Mouse (Mus musculus): ENCODE measurements around the gene Atp8b2. TPM values are rescaled to one million over a fixed set of nuclear protein-coding genes. Genes with fewer than 3 reads are reported as not detected.
A peak's percentile ranks its signal among the peaks of the same experiment; 100 is the strongest.

The Atp8b2 gene
- total RNA-seq (2012; rRNA removed) (35.8 and 51.8 TPM in 2 replicates), total RNA-seq (2014; rRNA removed) (33.2 and 34.2 TPM in 2 replicates), polyA plus RNA-seq (2012; ENCODE audit: insufficient read length, low read depth) (31.3 and 44.4 TPM in 2 replicates)

- Histone ChIP-seq H3K4me1 (ENCODE audit: control insufficient read depth in 1 of 2, insufficient read depth in 2 of 2) (peaks cover 21 to 59% of the 10 kb centered on the region in 2 experiments), H3K9ac (ENCODE audit: insufficient read depth, low read depth) (peak within 1 kb of the TSS; percentile 83), H3K79me2 (replicated peaks; ENCODE audit: control insufficient read depth, extremely low read depth, insufficient read depth, poor library complexity, severe bottlenecking) (peaks cover 28% of the 10 kb centered on the region), H3K4me3 (replicated peaks in 1 of 3; ENCODE audit: low read depth in 2 of 3, low read length in 2 of 3, poor library complexity in 1 of 3) (peak within 1 kb of the TSS; percentile 89 to 95 (median 94)), H3K27me3 (replicated peaks) (no peaks in the 10 kb centered on the region), H3K27ac (ENCODE audit: insufficient read depth, low read depth) (peak within 1 kb of the TSS; percentile 41), H3K9me3 (replicated peaks; ENCODE audit: low read length) (no peaks in the 10 kb centered on the region), H3K36me3 (replicated peaks in 1 of 2; ENCODE audit: control insufficient read depth in 1 of 2, insufficient read depth in 1 of 2, low read length in 1 of 2) (peaks cover under 1 to 30% of the 10 kb centered on the region in 2 experiments), H3K4me2 (ENCODE audit: insufficient read depth, low read depth, poor library complexity, severe bottlenecking) (peak within 1 kb of the TSS; percentile 98)
- TF ChIP-seq PAX5 (IDR thresholded peaks at IDR 0.05; ENCODE audit: low read length) = no peak
- peak; percentile 46 for TF ChIP-seq NRF1 (IDR thresholded peaks at IDR 0.05; ENCODE audit: low read depth, low read length)
- no peak for TF ChIP-seq MEF2A (IDR thresholded peaks at IDR 0.05; ENCODE audit: borderline replicate concordance, low read depth, low read length)
- peak; percentile 43; the same call in 1 of the 2 replicates for TF ChIP-seq MAZ (IDR thresholded peaks at IDR 0.05; ENCODE audit: low read depth, low read length)
- no peak; the same call in 1 of the 2 replicates for TF ChIP-seq HCFC1 (IDR thresholded peaks at IDR 0.05; ENCODE audit: low read depth, low read length)
- TF ChIP-seq SMC3 (IDR thresholded peaks at IDR 0.05; ENCODE audit: low read depth, low read length) = no peak
- TF ChIP-seq POLR2A (IDR thresholded peaks at IDR 0.05; ENCODE audit: low read depth, low read length) = peak; percentile 72; the same call in 1 of the 2 replicates
- no peak for TF ChIP-seq ZKSCAN1 (IDR thresholded peaks at IDR 0.05; ENCODE audit: borderline replicate concordance, low read depth, low read length)
- TF ChIP-seq ETS1 (conservative IDR thresholded peaks at IDR 0.05; ENCODE audit: low read depth, low read length) = no peak
- no peak for TF ChIP-seq BHLHE40 (IDR thresholded peaks at IDR 0.05; ENCODE audit: low read depth, low read length)
- no peak for TF ChIP-seq EP300 (IDR thresholded peaks at IDR 0.05; ENCODE audit: low read length)
- no peak for TF ChIP-seq ZMIZ1 (IDR thresholded peaks at IDR 0.05; ENCODE audit: low read depth, low read length)
- peak; percentile 9; the same call in 1 of the 2 replicates for TF ChIP-seq ELF1 (IDR thresholded peaks at IDR 0.05; ENCODE audit: low read depth, low read length)
- peak; percentile 54; the same call in 1 of the 2 replicates for TF ChIP-seq IRF4 (IDR thresholded peaks at IDR 0.05; ENCODE audit: low read depth, low read length)
- peak; percentile 57 for TF ChIP-seq SIN3A (IDR thresholded peaks at IDR 0.05; ENCODE audit: low read length)
- TF ChIP-seq NELFE (IDR thresholded peaks at IDR 0.05; ENCODE audit: low read depth, low read length) = 0 out of 2 replicates have a peak, but pooled peaks have one; percentile 38
- no peak; the same call in 1 of the 2 replicates for TF ChIP-seq TCF12 (IDR thresholded peaks at IDR 0.05; ENCODE audit: low read depth, low read length)
- TF ChIP-seq CHD1 (IDR thresholded peaks at IDR 0.05; ENCODE audit: low read depth, low read length) = no peak
- no peak for TF ChIP-seq ZNF384 (IDR thresholded peaks at IDR 0.05; ENCODE audit: low read depth, low read length)
- TF ChIP-seq MAX (IDR thresholded peaks at IDR 0.05; ENCODE audit: low read length) = 0 out of 2 replicates have a peak, but pooled peaks have one; percentile 26
- in situ Hi-C loops (cut with MboI; ENCODE audit: low pct_ligation_motif_present, low pct_unique_long_range_greater_than_20kb, low sequenced_read_pairs) = loop anchor here (10.0 to 25.0 kb wide), 2 partner anchors 112 to 176 kb away; partner anchors contain the start of gene Tpm3
- peak; percentile 58 for DNase-seq (ENCODE audit: extremely low read depth)
- dilution Hi-C loops (cut with MboI; ENCODE audit: extremely low pct_ligation_motif_present, extremely low pct_unique_long_range_greater_than_20kb, low sequenced_read_pairs) = no loop called here
Measured at GRCm38 (mm10) chr3:89963221-89963763, at the start of gene Atp8b2. Gene Atp8b2, minus strand, starts transcription at chr3:89963508.

- no peak overlapping the region for H3K27ac ChIP-seq (ENCODE audit: insufficient read depth, low read depth)
- in situ Hi-C loops (cut with MboI; ENCODE audit: low pct_ligation_motif_present, low pct_unique_long_range_greater_than_20kb, low sequenced_read_pairs) (no loop called here), dilution Hi-C loops (cut with MboI; ENCODE audit: extremely low pct_ligation_motif_present, extremely low pct_unique_long_range_greater_than_20kb, low sequenced_read_pairs) (no loop called here)
- no peak overlapping the region for H3K9ac ChIP-seq (ENCODE audit: insufficient read depth, low read depth)
- H3K79me2 ChIP-seq (replicated peaks; ENCODE audit: control insufficient read depth, extremely low read depth, insufficient read depth, poor library complexity, severe bottlenecking) = no peaks in the 10 kb centered on the region
- H3K36me3 ChIP-seq (replicated peaks in 1 of 2; ENCODE audit: control insufficient read depth in 1 of 2, insufficient read depth in 1 of 2, low read length in 1 of 2) = peaks cover 66 to 96% of the 10 kb centered on the region in 2 experiments
- no peak for DNase-seq (ENCODE audit: extremely low read depth)
- no peaks in the 10 kb centered on the region for H3K4me1 ChIP-seq (ENCODE audit: control insufficient read depth in 1 of 2, insufficient read depth in 2 of 2)
- no peaks in the 10 kb centered on the region for H3K9me3 ChIP-seq (replicated peaks; ENCODE audit: low read length)
- H3K4me3 ChIP-seq (replicated peaks in 1 of 3; ENCODE audit: low read depth in 2 of 3, low read length in 2 of 3, poor library complexity in 1 of 3) = no peak overlapping the region
- no peaks in the 10 kb centered on the region for H3K27me3 ChIP-seq (replicated peaks)
- TF ChIP-seq ETS1 (conservative IDR thresholded peaks at IDR 0.05; ENCODE audit: low read depth, low read length) = no peak
- TF ChIP-seq UBTF (IDR thresholded peaks at IDR 0.05; ENCODE audit: low read depth, low read length) = no peak
- TF ChIP-seq NELFE (IDR thresholded peaks at IDR 0.05; ENCODE audit: low read depth, low read length) = no peak
- TF ChIP-seq ZKSCAN1 (IDR thresholded peaks at IDR 0.05; ENCODE audit: borderline replicate concordance, low read depth, low read length) = no peak
- TF ChIP-seq MAFK (IDR thresholded peaks at IDR 0.05; ENCODE audit: insufficient replicate concordance, low read length) = no peak
- no peak for TF ChIP-seq RCOR1 (conservative IDR thresholded peaks at IDR 0.05; ENCODE audit: low read depth, low read length)
- no peak overlapping the region for H3K4me2 ChIP-seq (ENCODE audit: insufficient read depth, low read depth, poor library complexity, severe bottlenecking)
Measured at GRCm38 (mm10) chr3:90010291-90010690, 47.0 kb upstream of the Atp8b2 start.

All from CH12.LX (cell line).